Mouse (Mus musculus): ENCODE results near the gene Gm17026. TPM values are rescaled to one million over a fixed set of nuclear protein-coding genes. Genes with fewer than 3 reads are reported as not detected.

Gene Gm17026
- not detected in 2 replicates for total RNA-seq (2023)

GRCm38 (mm10) chr14:42259948-42260347, at the start of gene Gm17026:
Gm17026 (minus strand) TSS chr14:42260048.

GRCm38 (mm10) chr14:42297258-42297657, 37.4 kb upstream of the Gm17026 start, which contains the start of gene Gm9611:
Gm9611 (minus strand) TSS chr14:42297358.

Other genes starting within 250 kb of the Gm17026 start
- gene Gm7951, start 142.7 kb downstream of the Gm17026 start, total RNA-seq (2023), result not detected in 2 replicates
- gene Gm17027, start 97.4 kb downstream of the Gm17026 start, total RNA-seq (2023), result not detected in 2 replicates
- not detected in 2 replicates for gene Gm3573, start 69.3 kb downstream of the Gm17026 start, total RNA-seq (2023)
- not detected in 2 replicates for gene Gm9611, start 37.3 kb upstream of the Gm17026 start, total RNA-seq (2023)
- gene Gm7995, start 50.2 kb upstream of the Gm17026 start, total RNA-seq (2023), result not detected in 2 replicates
- not detected in 2 replicates for gene Gm8005, start 179.6 kb upstream of the Gm17026 start, total RNA-seq (2023)
- not detected in 2 replicates for gene Gm8011, start 203.8 kb upstream of the Gm17026 start, total RNA-seq (2023)
- gene Gm8020, start 242.3 kb upstream of the Gm17026 start, total RNA-seq (2023), result not detected in 2 replicates